Mouse (Mus musculus): ENCODE measurements around the gene Whrn.

- no peak for TF ChIP-seq CTCF (IDR thresholded peaks at IDR 0.05; ENCODE audit: low read depth)
- no peak for TF ChIP-seq EP300 (IDR thresholded peaks at IDR 0.05; ENCODE audit: low read depth)
Observed at GRCm38 (mm10) chr4:63515021-63515420, 19.2 kb upstream of the Whrn start.
